Mouse (Mus musculus): ENCODE data around the gene Spc24.

- TF ChIP-seq POLR2A (IDR thresholded peaks at IDR 0.05; ENCODE audit: borderline replicate concordance, low read depth, low read length) (no peak), CTCF (IDR thresholded peaks at IDR 0.05; ENCODE audit: low read depth, low read length) (no peak)
Observed at GRCm38 (mm10) chr9:21751347-21751746, 8.8 kb downstream of the Spc24 start.

Measured in bone marrow macrophage, adult 2 months (primary cell).